Mouse (Mus musculus): Measurements from ENCODE around the gene Leo1.

Leo1 gene

DNA sequence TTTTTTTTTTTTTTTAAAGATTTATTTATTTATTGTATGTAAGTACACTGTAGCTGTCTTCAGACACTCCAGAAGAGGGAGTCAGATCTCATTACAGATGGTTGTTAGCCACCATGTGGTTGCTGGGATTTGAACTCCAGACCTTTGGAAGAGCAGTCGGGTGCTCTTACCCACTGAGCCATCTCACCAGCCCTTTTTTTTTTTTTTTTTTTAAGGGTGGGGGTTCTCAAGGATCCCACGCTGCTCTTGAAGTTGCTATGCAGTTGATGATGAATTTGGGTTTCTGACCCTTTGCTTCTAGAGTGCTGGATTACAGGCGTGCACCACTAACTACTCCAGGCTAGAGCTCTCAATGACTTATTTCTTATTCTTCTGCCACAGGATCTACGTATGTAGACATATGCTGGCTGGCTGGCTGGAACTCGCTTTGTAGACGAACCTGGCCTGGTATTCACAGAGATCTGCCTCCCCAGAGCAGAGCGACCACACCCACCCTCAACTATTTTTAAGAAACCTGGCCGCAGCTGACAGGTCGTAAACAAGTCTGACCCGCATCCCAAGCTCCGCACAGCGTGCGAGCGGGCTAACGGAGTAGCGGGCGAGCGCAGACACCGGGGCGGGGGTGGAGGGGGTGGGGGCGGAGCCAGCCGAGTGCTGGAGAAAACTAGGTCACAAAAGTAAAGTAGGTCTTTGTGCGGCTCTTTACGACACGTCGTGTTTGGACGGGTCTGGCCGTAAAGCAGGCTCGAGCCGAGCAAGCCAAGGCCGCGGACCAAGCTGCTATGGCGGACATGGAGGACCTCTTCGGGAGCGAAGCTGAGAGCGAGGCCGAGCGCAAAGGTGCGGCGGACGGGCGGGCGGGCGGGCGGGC, at the start of gene Leo1:
Gene Leo1 (plus strand): TSS at position 729 of the 871 bp plus-strand sequence.
- peak; percentile 98 for DNase-seq (ENCODE audit: low read depth, low spot score)

- DNase-seq (ENCODE audit: low read depth, low spot score) = no peak
Measured at GRCm38 (mm10) chr9:75393251-75393650, 48.1 kb upstream of the Leo1 start.

DNA sequence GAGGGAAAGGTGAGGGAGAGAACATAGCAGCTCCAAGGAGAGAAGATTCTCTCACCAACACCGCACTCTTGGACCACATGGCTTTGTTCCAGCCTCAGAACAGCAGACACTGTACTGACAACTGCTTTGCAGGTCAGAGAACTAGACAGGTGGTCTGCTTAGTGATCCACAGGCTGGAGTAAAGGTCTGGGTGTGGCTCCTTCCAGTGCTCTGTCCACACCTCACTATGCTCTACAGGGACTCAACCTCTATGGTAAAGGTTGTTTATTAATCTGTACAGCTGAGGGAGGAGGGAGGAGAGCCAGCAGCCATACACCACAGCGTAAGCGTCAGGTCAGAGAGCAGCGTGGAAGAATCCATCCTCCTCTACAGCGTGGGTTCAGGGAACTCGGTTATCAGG, 45.4 kb upstream of the Leo1 start:
- no peak for DNase-seq (ENCODE audit: low read depth, low spot score)

- DNase-seq (ENCODE audit: low read depth, low spot score) = no peak
Measured at GRCm38 (mm10) chr9:75399069-75399468, 42.3 kb upstream of the Leo1 start.

DNA sequence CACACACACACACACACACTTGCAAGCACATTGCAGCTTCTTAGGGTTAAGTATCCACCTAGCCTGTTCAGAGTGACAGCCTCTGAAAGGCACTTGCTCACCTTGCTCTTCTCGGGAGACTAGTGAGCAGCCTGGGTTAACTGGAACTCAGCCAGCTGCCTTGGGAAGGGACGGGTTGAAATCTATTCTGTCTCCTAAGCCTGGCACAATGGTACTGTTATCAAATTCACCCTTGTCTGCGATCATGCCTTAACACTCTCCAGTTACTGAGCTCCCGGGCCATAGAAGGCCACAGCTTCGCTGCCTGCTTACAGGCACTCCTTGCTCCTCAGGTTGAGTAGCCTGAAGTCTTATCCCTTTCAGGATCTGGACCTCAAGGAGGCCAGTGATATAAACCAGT, 40.7 kb upstream of the Leo1 start:
- DNase-seq (ENCODE audit: low read depth, low spot score) = peak; percentile 36

DNA sequence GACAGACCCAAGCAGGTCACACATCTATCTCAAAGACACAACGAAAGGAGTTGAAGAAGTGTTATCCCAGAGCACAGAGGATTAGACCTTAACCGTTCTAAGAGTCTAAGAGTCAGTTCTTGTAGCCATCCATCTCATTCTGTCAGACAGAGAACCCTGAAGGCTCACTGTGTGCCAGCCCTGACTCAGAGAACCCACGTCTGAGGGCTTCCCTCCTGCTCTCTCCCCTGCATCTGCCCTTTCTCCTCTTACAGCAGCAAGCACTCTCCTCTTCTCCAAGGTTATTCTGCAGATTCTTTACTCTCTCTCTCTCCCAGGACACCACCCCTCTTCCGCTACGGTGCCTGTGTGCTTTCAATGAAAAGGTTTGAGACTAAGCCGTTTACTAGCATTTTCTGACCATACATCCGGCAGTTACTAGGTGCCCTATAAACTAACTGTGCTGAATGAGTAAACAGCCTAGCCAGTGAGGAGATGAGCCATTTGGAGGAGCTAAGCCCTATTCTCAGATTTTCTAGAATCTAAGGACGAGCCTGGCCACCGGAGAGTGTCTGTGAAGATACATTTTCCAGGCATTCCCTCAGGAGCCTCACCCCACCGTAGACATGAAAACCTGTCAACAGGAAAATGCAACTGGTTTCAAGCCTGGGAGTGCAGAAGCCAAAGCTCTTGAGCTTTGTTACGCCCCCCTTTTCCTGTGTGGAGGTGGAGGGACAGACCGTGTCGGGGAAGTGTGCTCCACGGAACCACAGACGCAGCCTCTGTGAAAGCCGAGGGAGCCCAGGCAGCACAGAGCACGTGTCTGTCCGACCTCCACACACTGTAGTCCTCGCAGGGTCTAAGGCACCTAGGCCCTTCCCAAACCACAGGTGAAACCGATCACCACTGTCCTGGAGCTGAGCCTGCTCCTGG, 39.5 kb upstream of the Leo1 start:
- peak; percentile 45 for DNase-seq (ENCODE audit: low read depth, low spot score)

DNA sequence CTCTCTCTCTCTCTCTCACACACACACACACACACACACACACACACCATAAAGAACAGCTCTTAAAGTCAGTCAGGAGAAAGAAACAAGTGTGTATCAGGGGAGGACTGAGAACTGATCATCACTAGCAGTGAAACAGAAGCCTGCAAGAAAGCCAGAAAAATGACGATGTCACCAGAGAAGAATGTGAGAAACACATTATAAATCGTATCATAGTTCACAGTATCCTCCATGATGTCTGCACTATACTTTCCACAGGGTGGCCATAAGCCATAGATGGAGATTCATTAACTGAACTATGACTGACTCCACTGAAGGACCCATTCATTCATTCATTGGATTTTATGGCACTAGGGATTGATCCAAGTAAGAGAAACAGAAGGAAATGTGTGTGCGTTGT, 37.8 kb upstream of the Leo1 start:
- no peak for DNase-seq (ENCODE audit: low read depth, low spot score)

DNA sequence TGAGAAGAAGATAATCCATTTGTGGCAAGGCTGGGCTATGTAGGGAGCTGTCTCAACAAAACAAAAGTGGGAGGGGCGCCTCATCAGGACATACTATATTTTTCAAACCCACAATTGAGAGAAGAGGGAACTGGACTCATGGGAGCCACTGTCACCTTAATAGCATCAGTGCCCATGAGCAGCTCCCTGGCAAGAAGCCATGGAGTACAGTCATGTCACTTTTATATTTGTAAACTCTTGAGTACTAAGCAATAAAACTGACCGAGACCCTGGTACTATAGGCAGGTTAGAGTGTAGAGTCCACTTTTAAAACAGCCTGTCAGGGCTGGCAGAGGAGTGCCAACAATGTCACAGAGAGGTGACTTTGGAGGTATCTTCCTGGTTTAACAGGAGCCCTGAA, 35.2 kb upstream of the Leo1 start:
- no peak for DNase-seq (ENCODE audit: low read depth, low spot score)

DNA sequence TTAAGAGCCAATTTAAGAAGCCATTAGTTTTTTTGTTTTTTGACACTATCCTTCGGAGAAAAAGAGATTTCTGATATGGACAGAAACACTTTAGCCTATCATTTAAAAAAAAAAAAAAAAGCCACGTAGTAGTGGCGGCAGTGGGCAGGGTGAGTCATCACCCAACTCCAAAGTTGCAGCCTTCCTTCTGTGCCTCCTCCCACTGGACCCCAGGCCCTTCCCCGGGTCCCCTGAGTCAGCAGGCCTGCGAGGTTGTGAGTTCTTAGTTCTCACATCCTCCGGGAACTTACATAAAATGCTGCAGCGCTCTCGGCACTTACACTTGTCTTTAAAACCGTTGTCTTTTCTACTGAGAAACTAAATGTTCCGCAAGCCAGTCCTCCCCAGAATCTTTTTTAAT, 33.5 kb upstream of the Leo1 start:
- peak; percentile 81 for DNase-seq (ENCODE audit: low read depth, low spot score)

GRCm38 (mm10) chr9:75408204-75408826, 33.0 kb upstream of the Leo1 start:
- DNase-seq (ENCODE audit: low read depth, low spot score) = peak; percentile 48

DNA sequence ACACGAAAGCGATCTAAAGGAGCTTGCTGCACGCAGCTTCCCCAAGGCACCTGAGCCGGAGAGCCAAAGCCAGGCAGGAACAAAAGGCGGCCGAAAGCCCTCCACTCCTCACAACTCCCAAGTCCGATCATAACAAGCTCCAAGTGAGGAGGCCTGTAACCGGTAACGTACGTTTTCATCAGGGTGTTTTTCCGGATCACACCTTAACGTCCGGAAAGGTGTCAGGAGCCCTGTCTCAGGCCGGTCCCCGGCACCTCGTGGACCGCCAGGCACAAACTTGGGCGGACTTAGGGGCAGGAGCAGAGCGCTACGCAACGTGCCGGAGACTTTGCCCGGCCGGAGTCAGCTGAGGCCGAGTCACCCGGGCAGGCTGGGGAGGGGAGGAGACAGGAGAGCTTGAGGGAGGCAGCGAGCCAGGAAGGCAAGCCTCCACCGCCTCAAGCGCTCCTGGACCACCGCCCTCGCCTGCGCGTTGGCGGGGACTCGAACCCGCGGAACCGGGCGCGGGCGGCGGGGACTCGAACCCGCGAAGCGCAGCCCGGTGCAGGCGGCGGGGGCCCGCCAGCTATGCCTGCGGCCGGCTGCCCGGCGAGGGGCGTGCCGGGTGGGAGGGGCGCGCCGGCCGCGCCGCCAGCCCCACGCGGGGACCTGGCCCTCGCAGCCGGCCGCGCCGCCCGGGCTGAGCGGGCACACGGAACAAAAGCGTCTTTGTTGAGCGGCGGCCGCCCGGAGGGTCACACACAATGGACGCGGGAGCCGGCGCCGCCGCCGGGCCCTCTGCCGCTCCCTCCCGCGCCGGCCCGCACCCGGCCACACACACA, 32.1 kb upstream of the Leo1 start:
- DNase-seq (ENCODE audit: low read depth, low spot score) = peak; percentile 79

GRCm38 (mm10) chr9:75409852-75410378, 31.4 kb upstream of the Leo1 start, which contains the start of gene Mapk6:
Gene Mapk6, minus strand, starts transcription at chr9:75410005.
- peak; percentile 96 for DNase-seq (ENCODE audit: low read depth, low spot score)

DNA sequence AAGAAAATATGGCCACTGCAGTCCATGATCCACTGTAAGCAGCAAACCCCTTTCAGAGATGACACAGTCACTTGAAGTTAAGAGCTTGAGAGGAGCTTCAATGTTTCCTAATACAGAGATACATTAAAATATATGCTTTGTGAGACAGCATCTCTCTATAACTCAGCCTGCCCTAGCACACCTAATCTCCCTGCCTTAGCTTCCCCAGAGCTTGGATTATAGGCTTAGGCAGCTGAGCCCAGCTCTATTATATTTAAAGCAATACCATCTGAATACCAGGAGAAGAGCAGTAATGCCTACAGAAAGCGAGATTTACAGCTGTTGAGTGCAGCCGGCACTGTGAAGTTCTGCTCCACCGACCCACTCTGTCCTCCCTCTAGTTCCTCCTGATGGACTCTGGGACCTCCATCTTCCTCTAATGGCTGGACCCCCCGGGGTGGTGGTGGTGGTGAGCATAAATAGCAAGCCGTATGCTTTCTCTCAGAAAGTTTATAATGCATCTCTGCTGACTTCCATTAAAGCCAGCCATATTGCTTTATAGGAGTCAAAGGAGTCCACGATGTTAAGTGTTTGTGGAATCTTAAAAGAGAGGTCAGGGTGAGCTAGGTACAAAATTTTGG, 30.3 kb upstream of the Leo1 start:
- no peak for DNase-seq (ENCODE audit: low read depth, low spot score)

DNA sequence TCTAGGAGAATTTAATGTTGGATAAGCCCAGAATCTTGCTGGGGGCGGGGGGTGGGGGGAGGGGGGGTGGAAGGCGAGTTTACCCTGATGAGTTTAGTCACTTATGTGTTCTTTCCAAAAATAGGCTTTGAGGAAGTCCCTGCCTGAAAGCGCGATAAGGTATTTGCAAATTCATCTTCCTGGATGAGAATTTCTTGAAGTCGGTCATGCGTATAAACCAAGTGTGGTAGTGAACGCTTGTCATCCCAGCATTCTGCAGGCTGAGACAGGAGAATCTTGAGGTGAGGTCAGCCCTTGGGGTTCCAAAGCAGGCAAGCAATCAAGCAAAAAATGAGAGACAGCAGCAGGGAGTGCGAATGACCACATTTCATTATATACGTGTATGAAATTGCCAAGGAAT, 29.7 kb upstream of the Leo1 start:
- no peak for DNase-seq (ENCODE audit: low read depth, low spot score)

DNA sequence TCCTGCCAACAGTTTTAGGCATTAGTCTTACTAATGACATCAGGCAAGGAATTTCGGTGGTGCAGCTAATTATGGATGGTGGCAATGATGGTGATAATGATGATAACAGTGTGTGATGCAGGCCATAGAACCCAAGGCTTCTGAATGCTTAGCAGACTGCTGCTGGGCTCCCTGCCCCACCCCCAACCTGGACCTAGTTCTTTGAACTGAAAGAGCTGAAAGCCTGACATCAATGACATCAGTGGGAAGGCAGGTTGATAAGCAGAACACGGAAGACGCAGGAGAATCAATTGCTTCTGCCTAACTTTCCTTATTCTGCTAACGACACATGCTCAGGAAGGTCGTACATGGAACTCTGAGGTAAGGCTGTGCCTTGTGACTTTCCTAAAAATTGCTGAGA, 28.1 kb upstream of the Leo1 start:
- DNase-seq (ENCODE audit: low read depth, low spot score) = no peak

GRCm38 (mm10) chr9:75414204-75414603, 27.1 kb upstream of the Leo1 start:
- no peak for DNase-seq (ENCODE audit: low read depth, low spot score)

GRCm38 (mm10) chr9:75422251-75422691, 19.1 kb upstream of the Leo1 start:
- DNase-seq (ENCODE audit: low read depth, low spot score) = peak; percentile 32

DNA sequence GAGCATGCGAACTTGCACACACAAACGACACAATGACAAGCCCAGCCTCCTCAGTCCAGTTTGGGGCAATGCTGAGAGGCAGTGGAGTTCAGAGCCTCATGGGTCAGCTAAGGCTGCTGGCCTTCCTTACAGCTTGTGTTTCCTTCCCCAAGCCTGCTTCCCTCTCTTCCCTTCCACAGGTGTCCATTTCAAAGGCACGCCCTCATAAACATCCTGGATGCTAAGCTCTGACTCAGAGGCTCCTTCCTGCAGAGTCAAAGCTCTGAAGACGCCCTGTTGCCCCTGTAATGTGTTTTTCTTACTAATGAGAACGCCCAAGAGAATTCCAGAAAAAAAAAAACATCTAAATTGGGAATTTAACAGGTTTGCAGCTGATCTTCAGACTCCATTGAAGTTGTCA, 17.6 kb upstream of the Leo1 start:
- DNase-seq (ENCODE audit: low read depth, low spot score) = no peak

DNA sequence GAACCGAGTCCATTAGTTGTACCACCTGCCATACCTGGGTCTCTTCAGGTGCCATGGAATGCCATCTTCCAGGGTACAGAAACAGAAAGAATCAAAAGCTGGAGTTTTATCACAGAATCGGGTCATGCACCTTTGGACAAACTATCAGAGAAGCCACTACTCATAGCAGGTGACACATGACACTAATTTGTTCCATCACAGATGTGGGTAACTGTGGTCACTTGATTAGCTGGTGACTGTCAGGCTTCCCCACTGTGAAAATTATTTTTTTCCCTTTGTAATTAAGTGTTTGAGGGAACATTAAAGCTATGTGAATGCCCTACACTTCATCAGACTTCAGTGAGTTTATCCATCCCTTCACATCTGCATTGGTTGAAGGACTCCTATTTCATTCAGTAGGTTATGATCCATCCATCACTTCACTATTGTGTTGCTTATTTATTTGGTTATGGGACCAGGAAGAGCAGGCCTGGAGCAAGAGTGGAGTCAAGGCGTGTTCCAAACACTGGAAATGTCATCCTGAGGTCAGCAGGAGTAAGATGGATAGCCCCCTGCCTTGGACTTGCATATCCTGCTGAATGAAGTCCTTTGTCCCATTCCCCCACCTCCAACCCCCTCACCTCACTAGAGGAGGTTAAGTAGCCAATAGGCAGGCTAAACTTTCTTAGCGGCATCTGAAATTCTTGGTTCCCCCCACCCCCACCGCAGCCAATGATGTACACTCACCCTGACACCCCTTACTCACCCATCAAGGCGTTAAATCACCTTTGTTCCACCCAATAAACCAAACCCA, 16.8 kb upstream of the Leo1 start:
- no peak for DNase-seq (ENCODE audit: low read depth, low spot score)

Measured in brain, adult 2 months (tissue).